Mouse (Mus musculus) neural tube, embryonic 12.5 days (tissue): ENCODE data around the gene Ipo9. TPM values are rescaled to one million over a fixed set of nuclear protein-coding genes. Genes with fewer than 3 reads are reported as not detected.
"Not testable (repeated sequence)": the region's sequence is repeated elsewhere in the genome, so short reads cannot be mapped to it uniquely, and the experiment has no call there.

Experiments used
- ATAC-seq: fragments of 200-750 bp; cut with Nextera tagmentation; 2 replicates; pipeline ENCODE4 v1.8.0; 2017; ENCODE audit warnings: low read depth, mild to moderate bottlenecking, moderate TSS enrichment, moderate library complexity; ENCODE audit not compliant: low FRiP score
- H3K27ac ChIP-seq: fragments of 300-500 bp; sonication (generic); 2 replicates; pipeline ENCODE4 v1.5.1; 2016
- H3K27me3 ChIP-seq: fragments of 300-500 bp; sonication (generic); replicated peaks from 2 replicates; pipeline ENCODE4 v1.6.1; 2016; ENCODE audit warnings: mild to moderate bottlenecking
- H3K36me3 ChIP-seq: fragments of 300-500 bp; sonication (generic); 2 replicates; pipeline ENCODE4 v1.6.1; 2016; ENCODE audit warnings: mild to moderate bottlenecking
- H3K4me1 ChIP-seq: fragments of 300-500 bp; sonication (generic); 2 replicates; pipeline ENCODE4 v1.6.1; 2016
- H3K4me2 ChIP-seq: fragments of 300-500 bp; sonication (generic); replicated peaks from 2 replicates; pipeline ENCODE4 v1.6.1; 2016; ENCODE audit warnings: mild to moderate bottlenecking
- H3K4me3 ChIP-seq: fragments of 300-500 bp; sonication (generic); 2 replicates; pipeline ENCODE4 v1.5.1; 2016
- H3K9ac ChIP-seq: fragments of 300-500 bp; sonication (generic); 2 replicates; pipeline ENCODE4 v1.6.1; 2016; ENCODE audit warnings: mild to moderate bottlenecking
- H3K9me3 ChIP-seq: fragments of 300-500 bp; sonication (generic); 2 replicates; pipeline ENCODE4 v1.6.1; 2016; ENCODE audit warnings: mild to moderate bottlenecking
- WGBS: fragments of 180-500 bp; shearing (Covaris S2); methylation state at CpG from one replicate; pipeline ENCODE4 v1.1.7; 2016; 5-methylcytosine and 5-hydroxymethylcytosine counted together
- polyA plus RNA-seq: library from polyadenylated mRNA; unstranded; fragments of >200 nt; fragmentation: Nextera tagmentation; extraction: Ambion mirVana; gene quantifications from 2 replicates; pipeline ENCODE4 v1.2.1, GENCODE M21; 2016

Ipo9 gene
- polyA plus RNA-seq, 1 experiment from 2014 or later = 167 TPM

DNA sequence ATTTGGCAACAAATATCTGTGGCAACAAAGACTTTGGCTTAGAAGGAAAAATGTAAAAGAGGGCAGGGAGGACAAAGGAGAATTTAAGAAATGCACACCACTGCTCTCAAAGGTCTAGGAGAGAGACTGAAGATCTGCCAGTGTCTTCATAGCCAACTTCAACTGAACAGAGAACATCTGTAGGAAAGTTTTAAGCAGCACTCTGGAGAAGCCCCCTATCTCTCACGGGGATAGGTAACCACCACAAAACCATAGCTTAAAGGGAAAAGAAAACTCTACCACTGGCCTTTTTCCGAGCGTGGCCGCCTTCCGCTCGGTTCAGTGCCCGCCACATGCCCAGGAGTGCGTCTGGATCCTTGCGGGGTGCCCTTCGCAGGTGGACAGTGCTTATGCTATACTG lies 3.7 kb downstream of the Ipo9 start:
- Histone ChIP-seq H3K27me3 (no peaks in the 10 kb centered on the region), H3K4me1 (peaks cover 27% of the 10 kb centered on the region), H3K36me3 (peaks cover 33% of the 10 kb centered on the region), H3K9me3 (no peaks in the 10 kb centered on the region), H3K4me2 (no peak overlapping the region), H3K4me3 (no peak overlapping the region), H3K9ac (no peak overlapping the region), H3K27ac (no peak overlapping the region)
- 95% methylated on average over 10 of the region's 10 CpGs for WGBS
- no peak for ATAC-seq

- Histone ChIP-seq H3K9ac (no peak overlapping the region), H3K9me3 (no peaks in the 10 kb centered on the region), H3K27me3 (no peaks in the 10 kb centered on the region), H3K4me1 (peaks cover 5% of the 10 kb centered on the region), H3K4me2 (no peak overlapping the region), H3K36me3 (peaks cover 59% of the 10 kb centered on the region), H3K4me3 (no peak overlapping the region), H3K27ac (no peak overlapping the region)
- 94% methylated on average over 6 of the region's 6 CpGs for WGBS
- ATAC-seq = no peak
Measured at GRCm38 (mm10) chr1:135422772-135423171, 7.5 kb downstream of the Ipo9 start.

DNA sequence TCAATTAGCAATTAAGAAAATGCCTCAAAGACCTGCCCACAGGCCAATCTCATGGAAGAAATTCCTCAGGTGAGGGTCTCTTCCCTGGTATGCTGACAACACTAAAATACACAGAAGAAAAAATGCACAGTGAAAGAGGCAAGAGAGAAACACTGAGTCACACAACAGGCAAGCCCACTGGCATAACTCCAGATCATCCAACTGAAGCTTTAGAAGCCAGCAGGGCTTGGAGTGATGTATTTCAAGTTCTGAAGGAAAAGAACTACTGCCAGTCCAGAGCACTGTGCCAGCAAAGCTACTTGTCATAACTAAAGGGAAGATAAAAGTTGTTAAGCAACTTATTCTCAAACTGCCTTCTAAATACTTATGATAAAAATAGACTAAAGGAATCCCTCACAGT lies 16.3 kb downstream of the Ipo9 start:
- Histone ChIP-seq H3K36me3 (peaks cover 94% of the 10 kb centered on the region), H3K4me3 (no peak overlapping the region), H3K9me3 (no peaks in the 10 kb centered on the region), H3K27me3 (no peaks in the 10 kb centered on the region), H3K9ac (no peak overlapping the region), H3K4me2 (no peak overlapping the region), H3K27ac (no peak overlapping the region), H3K4me1 (no peaks in the 10 kb centered on the region)
- ATAC-seq = no peak

DNA sequence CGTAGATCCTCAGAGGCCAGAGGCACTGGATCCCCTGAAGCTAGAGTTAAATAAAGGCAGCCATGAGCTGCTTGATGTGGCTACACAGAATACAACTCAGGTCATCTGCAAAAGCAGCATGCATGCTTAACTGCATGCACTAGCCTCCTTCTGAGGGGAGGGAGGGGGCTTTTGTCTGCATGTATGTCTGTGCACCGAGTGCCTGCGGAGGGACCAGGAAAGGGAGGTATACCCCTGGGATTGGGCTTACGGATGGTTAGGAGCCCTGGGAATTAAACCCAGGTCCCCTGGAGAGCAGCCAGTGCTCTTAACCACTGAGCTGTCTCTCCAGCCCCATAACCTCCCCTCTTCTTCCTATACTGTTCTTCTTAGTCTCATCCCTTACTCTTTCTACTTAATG lies 18.2 kb downstream of the Ipo9 start:
- ATAC-seq = no peak
- 88% methylated on average over 4 of the region's 4 CpGs for WGBS
- H3K36me3 ChIP-seq = peaks cover 92% of the 10 kb centered on the region

DNA sequence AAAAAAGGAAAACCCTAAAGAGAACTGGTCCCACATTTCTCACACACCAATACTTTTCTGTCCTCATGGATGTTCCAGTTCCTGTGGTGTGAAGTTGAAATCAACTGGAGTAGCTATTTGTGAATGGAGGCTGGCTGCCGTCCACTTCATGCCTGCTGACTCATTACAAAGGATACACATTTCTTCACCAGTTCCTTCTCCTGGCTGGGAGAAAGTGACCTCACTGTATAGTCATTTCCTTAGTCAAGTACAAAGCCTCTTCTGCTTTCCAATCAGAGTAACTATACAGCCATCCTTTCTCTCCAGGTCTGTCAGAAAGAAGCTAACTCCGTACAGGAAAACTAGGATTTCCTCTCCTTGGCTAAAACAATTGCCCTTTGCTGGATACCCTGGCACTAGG lies 19.3 kb downstream of the Ipo9 start:
- peaks cover 90% of the 10 kb centered on the region for H3K36me3 ChIP-seq
- WGBS = 81% methylated on average over 2 of the region's 2 CpGs
- H3K4me1 ChIP-seq = no peaks in the 10 kb centered on the region
- H3K9ac ChIP-seq = no peak overlapping the region
- H3K4me2 ChIP-seq = no peak overlapping the region
- H3K4me3 ChIP-seq = no peak overlapping the region
- ATAC-seq = no peak
- no peak overlapping the region for H3K27ac ChIP-seq
- H3K27me3 ChIP-seq = no peaks in the 10 kb centered on the region
- no peaks in the 10 kb centered on the region for H3K9me3 ChIP-seq

More for the DNA sequence above, 18.2 kb downstream of the Ipo9 start:
- Histone ChIP-seq H3K4me1 (no peaks in the 10 kb centered on the region), H3K9ac (no peak overlapping the region), H3K27ac (no peak overlapping the region), H3K27me3 (no peaks in the 10 kb centered on the region), H3K9me3 (no peaks in the 10 kb centered on the region), H3K4me3 (no peak overlapping the region), H3K4me2 (no peak overlapping the region)

DNA sequence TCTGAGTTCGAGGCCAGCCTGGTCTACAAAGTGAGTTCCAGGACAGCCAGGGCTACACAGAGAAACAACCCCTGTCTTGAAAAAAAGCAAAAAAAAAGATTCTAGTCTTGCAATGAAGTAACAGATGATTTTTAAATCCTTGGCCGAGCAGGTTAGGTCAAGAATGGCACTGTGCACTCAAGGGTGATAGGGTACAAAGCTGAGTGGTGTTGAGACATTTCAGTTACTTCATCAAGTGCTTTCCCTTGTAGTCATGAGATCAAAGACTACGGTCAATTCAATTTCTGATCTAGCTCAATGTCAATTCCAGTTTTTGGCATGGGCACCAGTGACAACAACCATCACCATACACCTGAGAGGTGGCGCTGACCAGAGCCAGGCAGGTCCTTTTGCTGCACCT lies 21.3 kb downstream of the Ipo9 start:
- WGBS = 97% methylated on average over 4 of the region's 4 CpGs
- Histone ChIP-seq H3K27me3 (no peaks in the 10 kb centered on the region), H3K4me3 (no peak overlapping the region), H3K9ac (no peak overlapping the region), H3K4me1 (no peaks in the 10 kb centered on the region), H3K9me3 (no peaks in the 10 kb centered on the region), H3K36me3 (peaks cover 92% of the 10 kb centered on the region), H3K27ac (no peak overlapping the region), H3K4me2 (no peak overlapping the region)
- no peak for ATAC-seq

DNA sequence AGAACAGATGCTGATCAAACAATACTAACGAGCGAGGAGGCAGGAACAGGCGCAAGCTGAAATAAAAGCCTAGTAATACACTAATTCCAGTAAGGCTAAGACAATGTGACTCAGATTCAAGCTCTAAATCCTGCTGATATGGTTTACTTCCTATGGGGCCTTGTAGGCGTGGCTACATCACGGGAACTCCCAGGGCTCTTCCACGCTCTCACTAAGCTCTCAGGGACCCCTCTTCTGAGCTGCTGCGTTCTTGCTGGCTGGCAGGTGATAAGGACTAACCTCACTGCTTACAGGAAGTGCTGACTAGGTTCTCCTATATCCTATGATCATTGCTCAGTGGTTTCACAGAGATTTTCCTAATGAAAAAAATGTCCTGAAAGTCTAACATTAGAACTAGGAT lies 24.9 kb downstream of the Ipo9 start:
- Histone ChIP-seq H3K4me3 (no peak overlapping the region), H3K27me3 (no peaks in the 10 kb centered on the region), H3K9me3 (no peaks in the 10 kb centered on the region), H3K36me3 (peaks cover 93% of the 10 kb centered on the region), H3K4me1 (no peaks in the 10 kb centered on the region), H3K4me2 (no peak overlapping the region), H3K9ac (no peak overlapping the region), H3K27ac (no peak overlapping the region)
- 90% methylated on average over 7 of the region's 7 CpGs for WGBS
- ATAC-seq = no peak

GRCm38 (mm10) chr1:135401452-135402110 lies 28.7 kb downstream of the Ipo9 start:
- WGBS = 98% methylated on average over 3 of the region's 3 CpGs
- no peak overlapping the region for H3K27ac ChIP-seq
- ATAC-seq = no peak
- H3K27me3 ChIP-seq = no peaks in the 10 kb centered on the region
- H3K4me3 ChIP-seq = no peak overlapping the region
- H3K9me3 ChIP-seq = no peaks in the 10 kb centered on the region
- no peak overlapping the region for H3K4me2 ChIP-seq
- H3K36me3 ChIP-seq = peaks cover 89% of the 10 kb centered on the region
- no peak overlapping the region for H3K9ac ChIP-seq
- no peaks in the 10 kb centered on the region for H3K4me1 ChIP-seq

- peaks cover 85% of the 10 kb centered on the region for H3K36me3 ChIP-seq
- WGBS = 97% methylated on average over 5 of the region's 5 CpGs
Measured at GRCm38 (mm10) chr1:135399466-135399865, 30.8 kb downstream of the Ipo9 start.

GRCm38 (mm10) chr1:135385161-135385560 lies 45.1 kb downstream of the Ipo9 start:
- no peak for ATAC-seq
- H3K4me1 ChIP-seq = no peaks in the 10 kb centered on the region
- H3K4me3 ChIP-seq = no peak overlapping the region
- no peaks in the 10 kb centered on the region for H3K9me3 ChIP-seq
- no peak overlapping the region for H3K4me2 ChIP-seq
- H3K27me3 ChIP-seq = no peaks in the 10 kb centered on the region
- H3K9ac ChIP-seq = no peak overlapping the region
- H3K36me3 ChIP-seq = peaks cover 80% of the 10 kb centered on the region
- 91% methylated on average over 9 of the region's 9 CpGs for WGBS
- H3K27ac ChIP-seq = no peak overlapping the region

More at GRCm38 (mm10) chr1:135399466-135399865, 30.8 kb downstream of the Ipo9 start:
- H3K27ac ChIP-seq = no peak overlapping the region
- no peaks in the 10 kb centered on the region for H3K27me3 ChIP-seq
- H3K9ac ChIP-seq = no peak overlapping the region
- no peaks in the 10 kb centered on the region for H3K9me3 ChIP-seq
- H3K4me2 ChIP-seq = no peak overlapping the region
- ATAC-seq = no peak
- no peaks in the 10 kb centered on the region for H3K4me1 ChIP-seq
- no peak overlapping the region for H3K4me3 ChIP-seq

DNA sequence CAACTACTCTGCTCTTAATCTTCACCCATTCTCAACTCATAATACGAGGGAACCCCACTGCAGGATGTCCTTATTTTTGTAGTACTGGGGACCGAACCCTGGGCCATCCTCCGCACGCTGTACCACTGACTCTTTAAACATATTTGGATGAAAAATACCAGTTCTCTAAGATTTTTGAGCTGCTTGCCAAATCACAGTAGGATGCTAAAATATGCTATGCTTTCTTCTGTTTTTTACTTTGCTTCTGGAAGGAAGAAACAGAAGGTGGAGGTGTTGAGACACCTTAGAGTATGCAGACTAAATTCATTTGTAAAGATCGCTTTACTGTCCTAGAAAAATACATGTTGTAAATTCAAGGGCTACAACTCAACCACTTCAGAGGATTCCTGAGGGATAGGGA lies 46.1 kb downstream of the Ipo9 start:
- no peak for ATAC-seq
- Histone ChIP-seq H3K9ac (no peak overlapping the region), H3K27me3 (no peaks in the 10 kb centered on the region), H3K27ac (no peak overlapping the region), H3K9me3 (no peaks in the 10 kb centered on the region), H3K4me3 (no peak overlapping the region), H3K4me1 (no peaks in the 10 kb centered on the region), H3K4me2 (no peak overlapping the region), H3K36me3 (peaks cover 72% of the 10 kb centered on the region)
- whole genome bisulfite sequencing = 97% methylated on average over 5 of the region's 5 CpGs

DNA sequence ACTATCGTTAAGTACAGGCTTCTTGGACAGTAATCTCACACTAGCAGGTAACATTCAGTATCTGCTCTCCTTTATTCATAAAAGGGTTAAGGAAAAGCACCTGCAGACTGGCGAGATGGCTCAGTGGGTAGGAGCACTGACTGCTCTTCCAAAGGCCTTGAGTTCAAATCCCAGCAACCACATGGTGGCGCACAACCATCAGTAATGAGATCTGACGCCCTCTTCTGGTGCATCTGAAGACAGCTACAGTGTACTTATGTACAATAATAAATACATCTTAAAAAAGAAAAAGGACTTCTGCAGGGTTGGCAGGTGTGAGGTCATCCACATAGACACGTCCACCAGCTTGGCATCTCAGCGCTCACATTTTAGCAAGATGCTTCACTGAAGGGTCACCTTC lies 48.7 kb downstream of the Ipo9 start:
- not testable (repeated sequence) for H3K27ac ChIP-seq, H3K4me3 ChIP-seq, H3K27me3 ChIP-seq, H3K4me2 ChIP-seq, H3K4me1 ChIP-seq, H3K9me3 ChIP-seq, ATAC-seq, H3K9ac ChIP-seq
- peaks cover 46% of the 10 kb centered on the region for H3K36me3 ChIP-seq
- 62% methylated on average over 6 of the region's 6 CpGs for WGBS
